Mouse (Mus musculus): ENCODE measurements at regions not wholly inside any gene's neighbourhood (a gene's known extent, or its start where the extent isn't known, plus 50 kb on each side); places are given as distances from the start of the nearest gene placed in this dataset.

DNA sequence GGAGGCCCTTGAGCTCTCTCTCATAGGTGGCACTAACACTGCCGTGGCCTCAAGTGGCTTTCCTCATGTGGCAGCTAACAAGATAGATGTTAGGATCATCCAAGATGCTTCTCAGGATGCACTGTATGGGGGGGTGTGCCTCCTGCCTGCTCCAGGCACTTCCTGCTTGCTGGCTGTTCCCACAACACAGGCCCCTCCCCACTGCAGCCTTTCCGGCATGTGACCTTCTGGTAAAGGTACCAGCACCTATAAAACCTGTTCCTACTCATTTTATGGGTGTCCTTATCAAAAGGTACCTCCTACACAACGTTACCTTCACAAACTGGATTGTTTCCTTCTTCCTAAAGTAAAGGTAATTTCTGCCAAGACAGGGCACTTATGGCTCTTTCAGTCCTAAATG lies 222.1 kb upstream of the Shh start:
- Histone ChIP-seq H3K4me1 (ENCODE audit: control insufficient read depth, insufficient read depth, low read length) (no peaks in the 10 kb centered on the region), H3K4me2 (no peak overlapping the region), H3K27me3 (ENCODE audit: control insufficient read depth, insufficient read depth, low read length) (no peaks in the 10 kb centered on the region), H3K4me3 (ENCODE audit: low read depth, low read length) (no peak overlapping the region), H3K9ac (ENCODE audit: low read length) (no peak overlapping the region), H3K9me3 (ENCODE audit: control insufficient read depth, low read length) (no peaks in the 10 kb centered on the region), H3K27ac (ENCODE audit: low read depth, low read length) (no peak overlapping the region), H3K36me3 (ENCODE audit: control insufficient read depth, insufficient read depth, low read length) (no peaks in the 10 kb centered on the region)
- peak; percentile 37 for DNase-seq (ENCODE audit: low spot score, missing footprints)
- WGBS: 82% methylated on average over 3 of the region's 3 CpGs
- ATAC-seq (ENCODE audit: low FRiP score): no peak

GRCm38 (mm10) chr5:28682821-28683220 lies 215.8 kb upstream of the Shh start:
- no peak overlapping the region for H3K4me2 ChIP-seq
- ATAC-seq (ENCODE audit: low FRiP score) (no peak), DNase-seq (ENCODE audit: low spot score, missing footprints) (peak; percentile 73)
- no peaks in the 10 kb centered on the region for H3K36me3 ChIP-seq (ENCODE audit: control insufficient read depth, insufficient read depth, low read length)
- H3K9me3 ChIP-seq (ENCODE audit: control insufficient read depth, low read length): no peaks in the 10 kb centered on the region
- H3K4me3 ChIP-seq (ENCODE audit: low read depth, low read length): no peak overlapping the region
- H3K27ac ChIP-seq (ENCODE audit: low read depth, low read length): no peak overlapping the region
- no peak overlapping the region for H3K9ac ChIP-seq (ENCODE audit: low read length)
- H3K27me3 ChIP-seq (ENCODE audit: control insufficient read depth, insufficient read depth, low read length): no peaks in the 10 kb centered on the region
- H3K4me1 ChIP-seq (ENCODE audit: control insufficient read depth, insufficient read depth, low read length): no peaks in the 10 kb centered on the region
- WGBS: 85% methylated on average over 6 of the region's 6 CpGs

- 81% methylated on average over 1 of the region's 1 CpGs for WGBS
- Histone ChIP-seq H3K27ac (ENCODE audit: low read depth, low read length) (no peak overlapping the region), H3K36me3 (ENCODE audit: control insufficient read depth, insufficient read depth, low read length) (no peaks in the 10 kb centered on the region), H3K9me3 (ENCODE audit: control insufficient read depth, low read length) (no peaks in the 10 kb centered on the region), H3K27me3 (ENCODE audit: control insufficient read depth, insufficient read depth, low read length) (no peaks in the 10 kb centered on the region), H3K4me2 (no peak overlapping the region), H3K9ac (ENCODE audit: low read length) (no peak overlapping the region), H3K4me3 (ENCODE audit: low read depth, low read length) (no peak overlapping the region), H3K4me1 (ENCODE audit: control insufficient read depth, insufficient read depth, low read length) (no peaks in the 10 kb centered on the region)
- ATAC-seq (ENCODE audit: low FRiP score) (no peak), DNase-seq (ENCODE audit: low spot score, missing footprints) (peak; percentile 10)
Measured at GRCm38 (mm10) chr5:28680311-28680710, 213.3 kb upstream of the Shh start.

DNA sequence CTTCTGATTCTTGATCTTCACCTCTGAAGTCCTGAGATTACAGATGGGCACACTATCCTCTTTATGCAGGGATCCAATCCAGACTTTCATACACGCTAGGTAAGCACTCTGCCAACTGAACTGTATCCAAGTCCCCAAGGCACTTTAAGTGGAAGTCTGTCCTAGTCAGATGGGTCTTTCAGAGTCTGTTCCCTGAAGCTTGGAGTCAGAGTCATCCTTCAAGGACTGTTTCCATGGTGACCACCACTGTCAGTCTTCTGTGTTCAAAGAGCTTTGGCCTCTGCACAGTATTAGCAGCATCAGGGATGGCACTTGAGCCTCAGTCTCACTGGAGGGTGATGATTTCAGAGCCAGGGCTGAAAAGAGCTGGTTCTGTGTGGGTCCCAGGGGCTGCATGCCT lies 212.7 kb upstream of the Shh start:
- WGBS: 77% methylated on average over 1 of the region's 1 CpGs

DNA sequence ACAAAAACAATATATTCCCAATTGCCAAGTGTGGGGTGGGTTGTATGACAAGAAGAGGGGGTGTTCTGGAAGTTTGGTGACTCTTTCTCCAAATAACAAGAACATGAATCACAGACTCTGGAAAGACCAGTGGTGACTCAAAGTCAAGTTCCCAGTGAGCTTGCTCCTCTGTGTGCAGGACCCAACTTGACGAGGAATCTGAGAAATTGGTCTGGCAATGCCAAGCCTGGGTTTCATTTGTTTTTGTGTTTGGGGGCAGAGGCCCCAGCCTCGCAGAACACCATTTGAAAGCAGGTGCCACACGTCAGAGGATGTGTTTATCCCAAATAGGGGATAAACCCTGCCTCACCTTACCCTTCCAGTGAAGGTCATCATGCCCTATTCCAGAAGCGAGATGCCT lies 163.1 kb upstream of the Shh start:
- Histone ChIP-seq H3K27ac (ENCODE audit: low read depth, low read length) (no peak overlapping the region), H3K4me3 (ENCODE audit: low read depth, low read length) (no peak overlapping the region), H3K27me3 (ENCODE audit: control insufficient read depth, insufficient read depth, low read length) (no peaks in the 10 kb centered on the region), H3K9me3 (ENCODE audit: control insufficient read depth, low read length) (no peaks in the 10 kb centered on the region), H3K4me1 (ENCODE audit: control insufficient read depth, insufficient read depth, low read length) (no peaks in the 10 kb centered on the region), H3K36me3 (ENCODE audit: control insufficient read depth, insufficient read depth, low read length) (no peaks in the 10 kb centered on the region), H3K4me2 (no peak overlapping the region), H3K9ac (ENCODE audit: low read length) (no peak overlapping the region)
- no peak for DNase-seq (ENCODE audit: low spot score, missing footprints)
- no peak for ATAC-seq (ENCODE audit: low FRiP score)
- WGBS: 85% methylated on average over 4 of the region's 4 CpGs

More for the DNA sequence above, 212.7 kb upstream of the Shh start:
- no peak for DNase-seq (ENCODE audit: low spot score, missing footprints)
- H3K4me2 ChIP-seq: no peak overlapping the region
- H3K36me3 ChIP-seq (ENCODE audit: control insufficient read depth, insufficient read depth, low read length): no peaks in the 10 kb centered on the region
- H3K27ac ChIP-seq (ENCODE audit: low read depth, low read length): no peak overlapping the region
- H3K4me3 ChIP-seq (ENCODE audit: low read depth, low read length): no peak overlapping the region
- no peaks in the 10 kb centered on the region for H3K27me3 ChIP-seq (ENCODE audit: control insufficient read depth, insufficient read depth, low read length)
- no peaks in the 10 kb centered on the region for H3K9me3 ChIP-seq (ENCODE audit: control insufficient read depth, low read length)
- ATAC-seq (ENCODE audit: low FRiP score): no peak
- no peak overlapping the region for H3K9ac ChIP-seq (ENCODE audit: low read length)
- H3K4me1 ChIP-seq (ENCODE audit: control insufficient read depth, insufficient read depth, low read length): no peaks in the 10 kb centered on the region

- no peak overlapping the region for H3K27ac ChIP-seq (ENCODE audit: low read depth, low read length)
- DNase-seq (ENCODE audit: low spot score, missing footprints) (no peak), ATAC-seq (ENCODE audit: low FRiP score) (no peak)
- H3K36me3 ChIP-seq (ENCODE audit: control insufficient read depth, insufficient read depth, low read length): no peaks in the 10 kb centered on the region
- H3K27me3 ChIP-seq (ENCODE audit: control insufficient read depth, insufficient read depth, low read length): no peaks in the 10 kb centered on the region
- H3K9me3 ChIP-seq (ENCODE audit: control insufficient read depth, low read length): no peaks in the 10 kb centered on the region
- H3K4me3 ChIP-seq (ENCODE audit: low read depth, low read length): no peak overlapping the region
- H3K4me1 ChIP-seq (ENCODE audit: control insufficient read depth, insufficient read depth, low read length): no peaks in the 10 kb centered on the region
- no peak overlapping the region for H3K4me2 ChIP-seq
- no peak overlapping the region for H3K9ac ChIP-seq (ENCODE audit: low read length)
- 97% methylated on average over 3 of the region's 3 CpGs for WGBS
Measured at GRCm38 (mm10) chr5:28611885-28612284, 144.8 kb upstream of the Shh start.

- no peak for ATAC-seq (ENCODE audit: low FRiP score)
- no peak overlapping the region for H3K27ac ChIP-seq (ENCODE audit: low read depth, low read length)
Measured at GRCm38 (mm10) chr5:28596537-28597314, 129.7 kb upstream of the Shh start.

GRCm38 (mm10) chr5:28571347-28571998 lies 104.4 kb upstream of the Shh start:
- Histone ChIP-seq H3K27ac (ENCODE audit: low read depth, low read length) (no peak overlapping the region), H3K4me3 (ENCODE audit: low read depth, low read length) (no peak overlapping the region), H3K4me2 (no peak overlapping the region), H3K9me3 (ENCODE audit: control insufficient read depth, low read length) (no peaks in the 10 kb centered on the region), H3K9ac (ENCODE audit: low read length) (no peak overlapping the region), H3K27me3 (ENCODE audit: control insufficient read depth, insufficient read depth, low read length) (no peaks in the 10 kb centered on the region), H3K36me3 (ENCODE audit: control insufficient read depth, insufficient read depth, low read length) (no peaks in the 10 kb centered on the region), H3K4me1 (ENCODE audit: control insufficient read depth, insufficient read depth, low read length) (peaks cover 5% of the 10 kb centered on the region; the same call in 1 of the 2 replicates)
- 82% methylated on average over 5 of the region's 5 CpGs for WGBS
- ATAC-seq (ENCODE audit: low FRiP score) (no peak), DNase-seq (ENCODE audit: low spot score, missing footprints) (no peak)

More at GRCm38 (mm10) chr5:28596537-28597314, 129.7 kb upstream of the Shh start:
- H3K4me1 ChIP-seq (ENCODE audit: control insufficient read depth, insufficient read depth, low read length): no peaks in the 10 kb centered on the region
- 39% methylated on average over 1 of the region's 1 CpGs for WGBS
- DNase-seq (ENCODE audit: low spot score, missing footprints): no peak
- H3K36me3 ChIP-seq (ENCODE audit: control insufficient read depth, insufficient read depth, low read length): no peaks in the 10 kb centered on the region
- no peak overlapping the region for H3K9ac ChIP-seq (ENCODE audit: low read length)
- no peak overlapping the region for H3K4me3 ChIP-seq (ENCODE audit: low read depth, low read length)
- H3K27me3 ChIP-seq (ENCODE audit: control insufficient read depth, insufficient read depth, low read length): no peaks in the 10 kb centered on the region
- no peaks in the 10 kb centered on the region for H3K9me3 ChIP-seq (ENCODE audit: control insufficient read depth, low read length)
- H3K4me2 ChIP-seq: no peak overlapping the region

- ATAC-seq (ENCODE audit: low FRiP score) (0 out of 2 replicates have a peak, but pooled peaks have one; percentile 19), DNase-seq (ENCODE audit: low spot score, missing footprints) (no peak)
- Histone ChIP-seq H3K9me3 (ENCODE audit: control insufficient read depth, low read length) (no peaks in the 10 kb centered on the region), H3K27ac (ENCODE audit: low read depth, low read length) (no peak overlapping the region), H3K36me3 (ENCODE audit: control insufficient read depth, insufficient read depth, low read length) (no peaks in the 10 kb centered on the region), H3K4me3 (ENCODE audit: low read depth, low read length) (no peak overlapping the region), H3K27me3 (ENCODE audit: control insufficient read depth, insufficient read depth, low read length) (no peaks in the 10 kb centered on the region), H3K4me1 (ENCODE audit: control insufficient read depth, insufficient read depth, low read length) (peaks cover 5% of the 10 kb centered on the region; the same call in 1 of the 2 replicates), H3K9ac (ENCODE audit: low read length) (no peak overlapping the region), H3K4me2 (no peak overlapping the region)
Measured at GRCm38 (mm10) chr5:28568417-28568816, 101.4 kb upstream of the Shh start.

All from midbrain, embryonic 11.5 days (tissue).